Mouse (Mus musculus) midbrain, postnatal 0 days (tissue): ENCODE results near the gene Gipc3. TPM values are rescaled to one million over a fixed set of nuclear protein-coding genes. Genes with fewer than 3 reads are reported as not detected.

Experiments
- ATAC-seq: fragments of 200-750 bp; cut with Nextera tagmentation; 2 replicates; pipeline ENCODE4 v1.8.0; 2017; ENCODE audit warnings: moderate number of reproducible peaks, mild to moderate bottlenecking, moderate TSS enrichment, moderate library complexity; ENCODE audit not compliant: low FRiP score
- DNase-seq: peaks from one replicate; pipeline ENCODE4 v3.0.0-alpha.2; 2015; ENCODE audit warnings: low spot score
- H3K27ac ChIP-seq: fragments of 300-500 bp; sonication (generic); 2 replicates; pipeline ENCODE4 v1.5.1; 2014; ENCODE audit warnings: low read depth, mild to moderate bottlenecking, low read length, mixed read lengths
- H3K27me3 ChIP-seq: fragments of 300-500 bp; sonication (generic); 2 replicates; pipeline ENCODE4 v1.6.1; 2014; ENCODE audit warnings: low read length, control low read depth, mixed read lengths; ENCODE audit not compliant: insufficient read depth
- H3K36me3 ChIP-seq: fragments of 300-500 bp; sonication (generic); 2 replicates; pipeline ENCODE4 v1.6.1; 2014; ENCODE audit warnings: low read length, control low read depth, mixed read lengths; ENCODE audit not compliant: insufficient read depth
- H3K4me1 ChIP-seq: fragments of 300-500 bp; sonication (generic); 2 replicates; pipeline ENCODE4 v1.6.1; 2014; ENCODE audit warnings: mild to moderate bottlenecking, control low read depth, antibody characterized with exemption, low read length, mixed read lengths; ENCODE audit not compliant: insufficient read depth
- H3K4me2 ChIP-seq: fragments of 300-500 bp; sonication (generic); 2 replicates; pipeline ENCODE4 v1.6.1; 2014; ENCODE audit warnings: low read depth, mild to moderate bottlenecking, low read length, mixed read lengths; ENCODE audit not compliant: poor library complexity, severe bottlenecking
- H3K4me3 ChIP-seq: fragments of 300-500 bp; sonication (generic); 2 replicates; pipeline ENCODE4 v1.5.1; 2014; ENCODE audit warnings: low read depth, mild to moderate bottlenecking, low read length, moderate library complexity
- H3K9ac ChIP-seq: fragments of 300-500 bp; sonication (generic); replicated peaks from 2 replicates; pipeline ENCODE4 v1.6.1; 2014; ENCODE audit warnings: mild to moderate bottlenecking, low read length, moderate library complexity, mixed read lengths; ENCODE audit not compliant: poor library complexity, severe bottlenecking
- H3K9me3 ChIP-seq: fragments of 300-500 bp; sonication (generic); 2 replicates; pipeline ENCODE4 v1.6.1; 2016; ENCODE audit warnings: low read length, control low read depth
- CTCF ChIP-seq: IDR thresholded peaks from 2 replicates; pipeline ENCODE4 v1.5.1; 2016; ENCODE audit warnings: antibody characterized with exemption, mild to moderate bottlenecking
- WGBS: fragments of 180-500 bp; shearing (Covaris S2); extraction: QIAGEN DNeasy Blood & Tissue Kit; methylation state at CpG from one replicate; pipeline ENCODE4 v1.1.7; 2014; 5-methylcytosine and 5-hydroxymethylcytosine counted together
- polyA plus RNA-seq: library from polyadenylated mRNA; unstranded; fragments of >200 nt; fragmentation: Nextera tagmentation; extraction: Ambion mirVana; gene quantifications from 2 replicates; pipeline ENCODE4 v1.2.1, GENCODE M21; 2015
- total RNA-seq: library from RNA; depleted of rRNA; stranded (reverse); fragments of >200 nt; gene quantifications from 2 replicates; pipeline ENCODE4 v1.2.3, GENCODE M21; 2014

Gipc3 gene
- total and polyA plus RNA-seq, 2 experiments from 2014 or later: 0.16 TPM; not detected in 1

GRCm38 (mm10) chr10:81306173-81306668 is 36.8 kb downstream of the Gipc3 start:
- Histone ChIP-seq H3K36me3 (peaks cover 50% of the 10 kb centered on the region), H3K9me3 (no peaks in the 10 kb centered on the region), H3K27me3 (no peaks in the 10 kb centered on the region), H3K4me2 (no peak overlapping the region), H3K27ac (no peak overlapping the region), H3K4me3 (no peak overlapping the region), H3K4me1 (no peaks in the 10 kb centered on the region), H3K9ac (no peak overlapping the region)
- no peak for TF ChIP-seq CTCF
- ATAC-seq (no peak), DNase-seq (no peak)
- WGBS: 94% methylated on average over 12 of the region's 12 CpGs

- no peaks in the 10 kb centered on the region for H3K4me1 ChIP-seq
- no peak overlapping the region for H3K4me3 ChIP-seq
- WGBS: 94% methylated on average over 14 of the region's 14 CpGs
- H3K27me3 ChIP-seq: no peaks in the 10 kb centered on the region
- H3K36me3 ChIP-seq: peaks cover 44% of the 10 kb centered on the region
- H3K9me3 ChIP-seq: no peaks in the 10 kb centered on the region
- no peak overlapping the region for H3K4me2 ChIP-seq
- TF ChIP-seq CTCF: no peak
- H3K27ac ChIP-seq: no peak overlapping the region
- DNase-seq (no peak), ATAC-seq (no peak)
- no peak overlapping the region for H3K9ac ChIP-seq
These were observed 37.4 kb downstream of the Gipc3 start for GRCm38 (mm10) chr10:81305663-81306062.

GRCm38 (mm10) chr10:81304597-81305238 is 38.3 kb downstream of the Gipc3 start:
- Histone ChIP-seq H3K27ac (no peak overlapping the region), H3K36me3 (peaks cover 35% of the 10 kb centered on the region), H3K9me3 (no peaks in the 10 kb centered on the region), H3K27me3 (no peaks in the 10 kb centered on the region), H3K4me2 (no peak overlapping the region), H3K9ac (no peak overlapping the region), H3K4me1 (no peaks in the 10 kb centered on the region), H3K4me3 (no peak overlapping the region)
- peak; percentile 72 for TF ChIP-seq CTCF
- no peak for ATAC-seq
- WGBS: 20% methylated on average over 7 of the region's 9 CpGs
- DNase-seq: peak; percentile 38

- no peak for TF ChIP-seq CTCF
- 84% methylated on average over 7 of the region's 7 CpGs for WGBS
- H3K4me2 ChIP-seq: no peak overlapping the region
These were observed 39.3 kb downstream of the Gipc3 start for GRCm38 (mm10) chr10:81303761-81304160.

GRCm38 (mm10) chr10:81303258-81303657 is 39.8 kb downstream of the Gipc3 start:
- TF ChIP-seq CTCF: no peak
- no peaks in the 10 kb centered on the region for H3K4me1 ChIP-seq
- no peaks in the 10 kb centered on the region for H3K27me3 ChIP-seq
- no peak overlapping the region for H3K9ac ChIP-seq
- no peak for ATAC-seq
- no peak for DNase-seq
- H3K27ac ChIP-seq: no peak overlapping the region
- H3K4me2 ChIP-seq: no peak overlapping the region
- 77% methylated on average over 10 of the region's 10 CpGs for WGBS
- peaks cover 22% of the 10 kb centered on the region for H3K36me3 ChIP-seq
- H3K4me3 ChIP-seq: no peak overlapping the region
- H3K9me3 ChIP-seq: no peaks in the 10 kb centered on the region

More at GRCm38 (mm10) chr10:81303761-81304160, 39.3 kb downstream of the Gipc3 start:
- H3K27me3 ChIP-seq: no peaks in the 10 kb centered on the region
- peaks cover 26% of the 10 kb centered on the region for H3K36me3 ChIP-seq
- no peaks in the 10 kb centered on the region for H3K9me3 ChIP-seq
- H3K9ac ChIP-seq: no peak overlapping the region
- H3K27ac ChIP-seq: no peak overlapping the region
- no peak for DNase-seq
- no peak for ATAC-seq
- H3K4me3 ChIP-seq: no peak overlapping the region
- no peaks in the 10 kb centered on the region for H3K4me1 ChIP-seq

- DNase-seq (no peak), ATAC-seq (no peak)
- no peak for TF ChIP-seq CTCF
- no peaks in the 10 kb centered on the region for H3K27me3 ChIP-seq
- WGBS: 77% methylated on average over 14 of the region's 14 CpGs
- no peak overlapping the region for H3K4me2 ChIP-seq
- no peaks in the 10 kb centered on the region for H3K4me1 ChIP-seq
- H3K9me3 ChIP-seq: no peaks in the 10 kb centered on the region
- peaks cover 18% of the 10 kb centered on the region for H3K36me3 ChIP-seq
- H3K27ac ChIP-seq: no peak overlapping the region
- 0 out of 2 replicates have a peak overlapping the region, but pooled peaks have one; percentile 13 for H3K9ac ChIP-seq
- no peak overlapping the region for H3K4me3 ChIP-seq
These were observed 40.3 kb downstream of the Gipc3 start for GRCm38 (mm10) chr10:81302781-81303218.
